Mouse (Mus musculus) heart, adult 9 months (tissue): Measurements from ENCODE around the gene Fate1.

Experiments used
- DNase-seq, 2 experiments: peaks; one replicate each; pipeline ENCODE4 v3.0.0; 2022; ENCODE audit warnings: low spot score in 2 of 2

Fate1 gene

DNA sequence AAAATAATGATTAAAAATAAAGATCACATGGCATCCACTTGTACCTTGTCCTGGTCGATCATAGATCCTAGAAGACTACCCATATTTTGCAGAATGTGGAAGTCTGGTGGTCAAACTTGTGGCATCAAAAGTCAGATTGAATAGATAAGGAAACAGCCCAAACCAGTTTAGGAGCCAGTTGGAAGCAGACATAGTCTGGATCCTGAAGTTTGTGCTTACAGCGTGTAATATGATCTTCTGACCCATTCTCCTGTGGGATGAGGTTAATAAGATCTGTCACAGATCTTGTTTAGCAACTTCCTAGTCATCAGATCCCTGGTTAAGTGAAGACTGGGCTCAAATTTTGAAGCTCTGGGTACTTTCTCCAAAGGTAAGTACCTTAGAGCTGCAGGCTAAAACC, at the start of gene Fate1:
TSS of gene Fate1 (plus strand) at position 301 of the 400 bp plus-strand sequence.
- DNase-seq, result no peak

DNA sequence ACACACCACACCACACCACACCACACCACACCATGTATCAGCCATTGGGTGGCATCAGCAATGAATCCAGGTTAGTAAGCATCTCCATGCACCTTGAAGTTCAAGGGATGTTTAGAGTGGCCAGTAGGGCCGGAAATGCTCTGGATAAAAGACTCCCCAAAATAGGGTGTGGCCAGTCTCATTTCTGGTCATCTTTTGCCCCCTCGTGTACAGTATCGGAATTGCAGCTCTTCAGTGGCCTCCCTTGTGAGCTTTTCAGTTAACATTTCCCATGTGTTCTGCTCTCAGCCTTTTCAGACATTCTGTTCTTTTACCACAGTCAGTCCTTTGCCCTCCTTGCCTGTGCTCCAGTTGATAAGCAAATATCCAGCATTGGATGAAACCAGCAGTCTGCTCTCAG, 26.2 kb upstream of the Fate1 start:
- peak in 1 of 2 experiments; percentile 15 for DNase-seq

DNA sequence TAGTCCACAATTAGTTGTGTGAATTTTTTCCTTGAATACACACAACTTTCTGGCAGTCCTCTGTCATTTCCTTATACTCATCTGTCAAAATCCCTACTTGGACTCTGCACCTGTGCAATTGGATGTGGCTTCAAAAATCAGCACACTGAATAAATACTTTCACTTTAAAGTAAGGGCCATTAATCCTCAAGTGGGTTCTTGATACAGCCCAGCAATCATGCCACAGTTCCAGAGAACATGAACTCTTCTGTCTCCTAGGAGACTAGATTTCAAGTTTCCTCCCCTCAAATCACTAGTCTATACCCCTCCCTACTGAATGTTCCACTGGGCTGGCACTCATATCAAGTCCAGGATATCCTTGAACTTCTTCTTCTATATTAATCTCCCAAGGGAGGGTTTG, 14.4 kb upstream of the Fate1 start:
- DNase-seq, result no peak

DNA sequence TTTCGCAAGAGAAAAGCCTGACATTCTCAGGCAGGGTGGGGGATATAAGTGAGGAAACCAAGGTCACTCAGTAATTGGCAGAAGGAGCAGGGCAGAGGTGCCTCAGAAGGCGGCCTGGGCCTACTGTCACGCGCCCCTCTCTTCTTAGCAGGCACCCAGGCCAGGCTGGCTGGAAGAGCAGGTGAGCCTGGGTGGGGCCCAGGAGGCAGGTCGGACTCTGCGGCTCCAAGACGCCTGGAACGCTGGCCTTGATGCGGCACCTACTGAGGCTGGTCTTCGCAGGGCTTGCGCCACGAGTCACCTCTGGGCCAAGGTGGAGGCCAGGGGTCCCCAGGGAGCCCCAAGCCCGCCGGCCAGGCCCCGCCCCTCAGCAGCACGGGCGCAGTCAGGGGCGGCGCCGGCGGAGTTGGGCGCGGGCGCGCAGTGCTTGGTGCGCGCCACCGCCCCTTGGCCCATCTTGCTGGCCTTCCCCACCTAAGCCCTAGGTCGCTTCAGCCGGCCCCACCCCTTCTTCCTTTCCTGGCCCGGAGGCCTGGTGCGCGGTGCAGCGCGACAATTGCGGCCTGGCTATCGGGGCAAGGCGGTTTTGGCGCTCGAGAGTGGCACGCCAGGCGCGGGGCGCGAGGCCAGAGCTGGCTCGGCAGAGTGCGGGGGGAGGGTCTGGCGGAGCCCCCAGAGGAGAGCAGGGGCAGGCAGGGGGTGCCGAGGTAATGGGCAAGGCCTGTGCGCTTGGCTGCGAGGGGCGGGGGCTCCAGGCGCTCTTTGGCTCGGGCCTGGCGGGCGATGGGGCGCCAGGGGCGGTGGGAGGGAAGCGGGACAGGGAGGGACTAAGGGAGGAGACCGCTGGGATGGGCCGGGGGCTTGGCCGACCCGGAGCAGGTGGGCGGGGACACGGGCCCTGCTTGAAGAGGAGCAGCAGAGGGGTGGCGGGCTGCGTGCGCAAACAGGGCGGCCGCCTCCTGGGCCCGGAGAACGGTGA, 10.4 kb upstream of the Fate1 start, which contains the start of gene Prrg3:
TSS of gene Prrg3 (plus strand) at position 552 of the 979 bp plus-strand sequence.
- DNase-seq, result peak; percentile 10 to 30

DNA sequence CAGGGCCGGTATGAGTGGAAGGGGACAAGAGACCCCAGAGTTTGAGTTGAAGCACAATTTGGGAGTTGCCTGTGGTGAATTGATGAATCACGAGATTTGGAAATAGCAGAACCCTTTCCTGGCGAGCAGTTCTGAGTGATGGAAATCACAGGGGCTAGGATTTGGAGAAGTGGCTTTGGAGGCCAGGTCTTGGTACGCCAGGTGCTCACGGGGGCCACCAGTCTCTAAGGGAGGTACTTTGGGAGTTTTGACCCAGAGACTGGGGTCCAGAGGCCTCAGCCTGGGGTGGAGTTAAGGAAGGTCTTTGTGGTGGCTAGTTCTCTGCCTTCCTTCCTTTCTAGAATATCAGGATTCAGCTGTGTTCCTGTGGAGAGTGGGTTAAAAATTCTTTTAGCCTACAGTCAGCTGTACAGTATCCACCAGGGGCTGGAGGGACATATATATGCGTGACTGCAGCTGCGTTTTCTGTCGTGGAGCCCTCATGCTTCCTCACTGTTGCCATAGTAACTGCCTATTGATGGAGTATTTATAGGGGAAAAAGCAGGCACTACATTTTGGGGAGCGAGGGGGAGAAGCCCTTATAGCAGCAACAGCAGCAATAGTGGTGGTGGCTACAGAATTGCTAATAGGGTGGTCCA, 9.4 kb upstream of the Fate1 start:
- DNase-seq, result no peak

DNA sequence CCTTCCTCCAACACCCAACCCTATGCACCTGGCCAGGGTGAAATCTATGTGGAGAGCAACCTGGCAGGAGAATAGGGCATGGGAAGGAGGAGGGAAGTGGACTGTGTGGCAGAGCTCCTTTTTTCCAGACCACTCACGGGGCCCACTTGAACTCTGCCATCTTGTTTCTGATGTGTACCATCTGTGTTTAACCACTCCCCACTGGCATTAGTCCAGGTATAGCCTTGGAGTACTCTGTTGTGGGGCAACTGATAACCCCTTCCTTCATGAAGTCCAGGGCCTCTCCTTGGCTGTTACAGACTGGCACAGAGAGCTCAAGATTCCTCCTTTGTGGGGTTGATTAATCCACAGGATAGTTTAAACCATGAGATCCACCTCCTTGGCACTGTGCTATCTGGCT, 4.6 kb upstream of the Fate1 start:
- no peak for DNase-seq

DNA sequence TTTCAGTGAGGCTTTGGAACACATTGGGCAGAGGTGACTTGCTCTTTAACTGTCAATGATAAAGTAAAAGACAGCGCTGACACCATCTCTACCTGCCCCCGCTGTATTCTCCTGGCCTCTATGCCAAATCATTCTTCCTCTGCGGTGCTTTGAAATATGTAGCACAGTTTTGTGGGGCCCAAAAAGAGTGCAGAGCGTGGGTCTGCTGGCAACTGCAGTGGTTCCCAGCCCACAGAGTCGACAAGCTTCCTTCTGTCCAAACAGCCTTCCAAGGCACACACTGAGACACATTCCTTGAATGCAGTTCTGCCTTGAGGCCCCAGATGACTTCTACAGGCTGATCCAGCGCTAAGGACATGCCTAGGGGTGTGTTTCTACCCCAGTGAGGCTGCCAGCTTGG, 4.0 kb upstream of the Fate1 start:
- no peak for DNase-seq

DNA sequence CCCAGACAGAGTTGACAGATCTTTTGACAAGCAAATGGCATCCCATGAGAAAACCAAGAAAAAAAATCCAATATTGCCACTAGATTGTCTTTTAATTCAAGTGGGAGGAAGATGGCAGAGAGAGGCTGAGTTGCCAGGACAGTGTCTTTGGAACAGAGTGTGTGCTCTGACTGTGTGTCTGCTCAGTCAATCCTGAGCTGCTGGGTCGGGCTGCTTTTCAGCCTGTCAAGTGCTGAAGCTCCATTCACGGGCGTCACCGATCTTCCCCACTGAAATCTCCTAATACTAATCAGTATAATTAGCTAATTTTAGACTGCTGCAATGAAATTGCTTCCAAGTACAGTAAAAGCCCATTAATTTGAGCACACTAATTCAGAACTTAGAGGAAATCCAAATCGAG, 1.5 kb upstream of the Fate1 start:
- no peak for DNase-seq

DNA sequence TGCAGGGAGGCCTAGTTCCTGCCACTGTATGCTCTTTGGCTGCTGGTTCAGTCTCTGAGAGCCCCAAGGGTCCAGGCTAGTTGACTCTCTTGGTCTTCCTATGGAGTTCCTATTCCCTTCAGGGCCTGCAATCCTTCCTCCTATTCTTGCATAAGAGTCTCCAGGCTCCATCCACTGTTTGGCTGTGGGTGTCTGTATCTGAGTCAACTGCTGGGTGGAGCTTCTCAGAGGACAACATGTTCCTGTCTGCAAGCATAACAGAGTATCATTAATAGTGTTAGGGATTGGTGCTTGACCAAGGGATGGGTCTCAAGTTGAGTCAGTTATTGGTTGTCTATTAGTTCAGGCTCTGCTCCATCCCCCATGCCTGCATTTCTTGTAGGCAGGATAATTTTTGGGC, 4.9 kb downstream of the Fate1 start:
- DNase-seq, result peak in 1 of 2 experiments; percentile 12

DNA sequence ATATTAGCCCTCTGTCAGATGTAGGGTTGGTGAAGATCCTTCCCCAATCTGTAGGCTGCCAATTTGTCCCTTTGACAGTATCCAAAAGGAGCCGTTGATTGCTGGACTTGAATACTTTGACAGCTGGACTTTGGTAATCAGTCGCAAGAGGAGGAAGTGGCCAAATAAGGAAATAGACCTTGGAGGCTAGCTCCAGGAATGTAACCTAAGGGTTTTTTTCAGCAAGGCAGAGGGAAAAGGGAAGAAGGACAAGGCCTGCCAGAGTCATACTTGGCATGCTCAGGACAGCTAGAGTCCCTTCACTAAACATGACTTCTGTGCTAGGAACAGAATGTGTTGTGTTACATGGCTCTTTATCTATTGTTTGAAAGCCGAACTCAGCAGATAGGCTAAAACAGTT, 7.7 kb downstream of the Fate1 start:
- DNase-seq, result peak in 1 of 2 experiments; percentile 24

DNA sequence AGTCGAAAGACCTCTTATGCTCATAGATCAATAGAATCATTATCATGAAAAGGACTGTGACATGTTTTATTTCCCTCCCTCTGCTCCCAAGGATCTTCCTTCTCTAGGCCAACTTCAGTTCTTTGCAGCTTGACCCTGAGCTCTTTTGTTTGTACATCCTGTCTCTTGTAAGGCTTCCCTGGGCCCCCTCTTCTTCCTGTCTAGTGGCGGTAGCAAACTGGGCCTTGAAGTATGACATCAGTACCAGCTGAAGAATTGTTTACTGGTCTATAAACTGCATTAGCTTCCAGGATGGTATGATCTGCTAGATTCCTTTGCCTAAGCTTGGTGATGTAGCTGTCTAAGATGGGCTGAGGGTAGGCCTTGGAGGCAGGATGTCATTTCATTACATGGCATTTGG, 8.5 kb downstream of the Fate1 start:
- DNase-seq, result no peak

DNA sequence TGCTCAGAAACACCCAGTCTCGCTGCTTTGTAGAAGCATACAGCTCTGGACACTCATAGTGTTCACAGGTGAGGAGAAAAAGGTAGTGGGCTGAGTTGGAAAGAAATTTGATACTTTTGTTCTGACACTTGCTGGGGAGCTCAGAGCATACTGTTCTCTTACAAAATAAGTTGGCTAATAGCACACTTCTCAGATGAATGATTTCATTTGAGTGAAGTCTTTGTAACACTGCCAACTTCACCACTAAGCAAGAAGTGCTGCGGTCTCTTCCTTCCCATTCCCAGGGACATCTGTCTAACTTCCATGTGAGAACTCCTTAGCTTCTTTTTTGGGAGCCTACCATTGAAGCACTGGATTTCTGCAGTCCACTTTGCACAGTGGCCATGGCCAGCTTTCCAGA, 10.4 kb downstream of the Fate1 start:
- DNase-seq, result no peak

DNA sequence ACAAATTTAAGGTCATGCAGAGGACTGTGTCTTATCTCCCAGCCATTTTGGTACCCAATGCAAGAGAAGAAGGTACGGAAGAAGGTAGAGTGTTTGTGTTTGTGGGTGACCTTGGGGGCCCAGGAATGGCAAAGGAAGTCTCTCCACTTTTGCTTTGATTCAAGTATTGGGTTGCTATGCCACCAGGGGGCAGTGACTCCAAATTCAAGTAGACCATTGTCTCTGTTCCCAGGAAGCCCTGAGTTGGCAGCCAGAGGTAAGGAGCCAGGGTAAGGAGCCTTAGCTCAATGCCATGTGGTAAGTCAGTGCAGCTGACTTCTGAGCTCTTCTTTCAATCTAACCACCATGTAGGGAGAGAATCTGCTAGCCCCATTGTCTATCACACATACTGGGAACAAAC, 11.0 kb downstream of the Fate1 start:
- peak in 1 of 2 experiments; percentile 14 for DNase-seq

DNA sequence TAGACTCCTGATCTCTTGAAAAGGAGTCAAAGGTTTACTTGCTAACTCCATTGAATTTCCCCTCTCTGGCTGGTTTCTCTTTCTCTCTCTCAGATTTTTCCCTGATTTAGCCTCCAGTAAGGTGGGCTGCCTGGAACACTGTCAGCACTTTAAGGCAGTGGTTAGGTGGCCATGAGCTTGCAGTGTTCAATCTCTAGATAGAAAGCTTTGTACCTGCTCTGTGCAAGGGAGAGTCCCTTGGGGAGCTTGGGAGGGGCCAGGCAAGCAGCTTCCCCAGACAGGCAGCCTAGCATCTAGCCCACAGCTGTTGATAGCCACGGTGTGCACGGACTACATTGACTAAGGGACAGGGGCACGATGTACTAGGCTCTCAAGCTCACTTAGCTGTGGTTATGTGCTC, 18.8 kb downstream of the Fate1 start, which contains the start of gene Cnga2:
TSS of gene Cnga2 (plus strand) at position 301 of the 400 bp plus-strand sequence.
- DNase-seq, result no peak

DNA sequence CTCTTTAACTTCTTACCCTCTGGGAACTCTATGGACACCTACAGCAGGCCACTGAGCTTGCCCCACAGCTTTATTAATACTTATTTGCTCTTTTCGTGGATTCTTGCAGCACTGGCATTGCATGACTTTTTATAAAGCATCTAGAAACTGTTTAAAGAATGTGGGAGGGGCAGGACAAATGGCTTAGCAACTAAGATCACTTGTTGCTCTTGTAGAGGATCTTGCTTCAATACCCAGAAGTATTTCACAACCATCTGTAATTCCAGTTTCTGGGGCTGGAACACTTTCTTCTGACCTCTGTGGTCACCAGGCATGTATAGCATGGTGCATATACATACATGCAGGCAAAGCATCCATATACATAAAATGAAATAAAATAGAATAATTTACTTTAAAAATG, 23.2 kb downstream of the Fate1 start:
- no peak for DNase-seq

DNA sequence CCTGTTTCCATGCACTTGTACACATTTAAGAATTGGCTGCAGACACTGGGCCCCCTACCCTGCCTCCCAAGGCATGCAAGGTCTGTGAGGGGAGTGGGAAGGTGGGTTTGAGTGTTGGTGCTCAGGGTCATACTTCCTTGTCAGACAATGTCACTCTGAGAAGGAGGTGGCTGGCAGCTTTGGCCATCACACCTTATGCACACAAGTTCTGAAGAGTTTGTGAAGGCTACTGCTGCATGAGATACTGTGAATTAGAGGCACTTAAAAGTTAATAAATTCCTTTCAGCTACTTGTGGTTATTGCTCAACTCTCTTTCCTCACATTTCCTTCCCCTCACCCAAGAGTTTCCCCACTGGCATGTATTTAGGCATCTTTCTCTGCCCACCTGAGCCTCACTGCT, 37.1 kb downstream of the Fate1 start:
- no peak for DNase-seq

DNA sequence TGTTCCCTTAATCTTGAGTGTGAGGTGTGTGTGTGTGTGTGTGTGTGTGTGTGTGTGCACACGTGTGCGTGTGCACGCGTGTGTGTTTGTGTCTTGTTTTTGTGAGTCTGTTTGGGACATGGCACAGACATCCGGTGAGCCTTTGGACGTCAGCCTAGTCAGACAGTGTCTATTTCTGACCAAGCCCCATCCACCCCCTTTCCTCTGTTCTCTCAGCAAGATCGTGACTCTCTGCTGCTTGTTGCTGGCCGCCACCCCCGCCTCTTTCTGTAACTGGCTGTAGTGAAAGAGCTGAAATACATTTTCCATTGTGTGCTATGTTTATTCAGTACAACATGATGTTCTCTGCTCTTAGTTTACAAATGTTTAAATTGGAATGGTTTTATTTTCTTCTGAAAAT, 39.5 kb downstream of the Fate1 start:
- DNase-seq, result peak; percentile 15 to 24

DNA sequence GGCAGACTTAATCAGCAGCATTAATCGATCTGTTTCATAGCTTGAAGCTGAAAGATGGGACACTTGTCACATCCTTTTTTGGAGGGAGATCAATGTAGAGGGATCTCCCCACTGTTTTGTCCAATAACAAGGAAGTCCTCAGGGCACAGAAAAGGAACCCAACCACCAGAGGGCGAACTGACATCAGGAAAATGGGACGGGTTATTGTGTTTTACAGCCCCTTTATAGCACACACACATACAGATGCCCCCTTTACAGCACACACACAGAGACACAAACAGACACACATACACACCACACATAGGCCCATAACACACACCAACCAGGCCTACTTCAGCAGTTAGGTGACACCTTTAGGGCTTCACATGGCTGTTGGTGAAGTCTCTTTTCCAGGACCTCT, 40.0 kb downstream of the Fate1 start:
- peak; percentile 5 to 8 for DNase-seq

DNA sequence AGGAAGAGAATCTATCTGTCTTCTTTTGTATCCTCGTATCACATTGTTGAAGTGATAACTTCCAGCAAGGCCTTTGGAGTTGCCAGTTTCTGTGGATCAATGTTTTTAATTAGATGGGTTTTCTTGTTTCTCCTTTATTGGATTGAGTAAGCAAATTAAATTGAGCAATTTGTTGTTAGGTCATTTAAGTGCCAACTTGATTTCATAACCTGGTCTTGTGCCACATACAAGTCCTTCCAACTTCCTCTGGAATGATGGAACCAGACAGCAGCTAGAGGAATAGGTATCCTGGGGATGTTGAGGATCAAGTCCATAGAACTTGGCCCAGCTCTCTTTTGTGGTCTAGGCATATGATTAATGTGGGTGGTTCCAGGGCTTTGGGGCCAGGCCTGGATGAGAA, 49.5 kb downstream of the Fate1 start:
- no peak for DNase-seq

DNA sequence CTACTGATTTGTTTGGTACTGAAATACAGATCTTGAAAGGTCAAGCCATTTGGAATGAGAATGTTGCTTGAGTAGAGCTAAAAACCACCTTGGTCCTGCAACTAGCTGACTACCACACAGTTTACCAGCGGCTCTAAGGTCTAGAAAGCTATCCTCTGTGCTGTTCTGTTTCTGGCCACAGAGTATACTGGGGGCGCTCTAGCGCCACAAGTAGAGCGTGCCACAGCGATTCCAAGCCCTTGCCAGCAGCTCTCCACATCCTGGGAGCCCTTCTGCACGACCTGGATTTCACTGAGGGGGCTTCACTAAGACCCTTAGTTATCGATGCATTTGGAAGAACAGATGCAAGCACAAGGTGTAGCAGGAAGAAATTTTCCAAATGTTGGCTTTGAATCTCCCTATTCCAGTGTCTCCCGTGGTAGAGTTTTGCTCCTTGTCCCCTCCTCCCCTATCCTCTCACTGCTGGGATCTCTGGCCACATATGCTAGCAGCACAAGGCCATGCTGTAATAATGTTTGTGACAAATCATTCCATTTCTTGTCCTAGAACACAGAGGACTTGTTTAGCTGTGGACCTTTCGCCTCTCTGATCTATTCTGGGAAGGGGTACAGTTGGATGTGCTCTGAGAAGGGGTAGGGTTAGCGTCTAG, 50.1 kb downstream of the Fate1 start:
- DNase-seq, result no peak

DNA sequence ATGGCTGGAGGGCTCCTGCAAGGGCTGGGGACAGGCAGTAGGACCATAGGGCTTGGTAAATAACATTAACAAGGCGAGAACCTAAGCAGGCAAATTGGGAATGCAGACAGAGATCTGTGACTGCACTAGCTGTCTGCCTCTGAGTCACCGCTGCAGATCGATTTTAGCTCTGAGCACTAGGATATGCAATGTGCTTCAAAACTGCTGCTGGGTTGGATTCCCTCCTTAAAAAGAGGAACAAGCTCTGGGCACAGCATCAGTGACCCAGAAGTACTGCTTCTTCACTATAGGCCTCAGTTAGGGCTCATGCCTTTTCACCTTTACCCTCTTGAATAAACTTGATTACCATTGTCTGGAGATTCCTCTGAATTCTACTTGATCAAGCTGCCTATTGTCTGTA, 50.8 kb downstream of the Fate1 start:
- DNase-seq, result no peak
